Mouse (Mus musculus) heart, postnatal 0 days (tissue): Measurements from ENCODE around the gene Scn8a. TPM values are rescaled to one million over a fixed set of nuclear protein-coding genes. Genes with fewer than 3 reads are reported as not detected.

Experiments
- ATAC-seq: fragments of 200-750 bp; cut with Nextera tagmentation; 2 replicates; pipeline ENCODE4 v1.8.0; 2017; ENCODE audit warnings: low read depth, moderate number of reproducible peaks, moderate library complexity; ENCODE audit not compliant: insufficient read depth
- DNase-seq: peaks from one replicate; pipeline ENCODE4 v3.0.0-alpha.2; 2016; ENCODE audit warnings: low spot score
- H3K27ac ChIP-seq: fragments of 300-500 bp; sonication (generic); 2 replicates; pipeline ENCODE4 v1.5.1; 2014; ENCODE audit warnings: low read depth, mild to moderate bottlenecking
- H3K27me3 ChIP-seq: fragments of 300-500 bp; sonication (generic); 2 replicates; pipeline ENCODE4 v1.6.1; 2014; ENCODE audit warnings: low read length, mixed read lengths; ENCODE audit not compliant: control insufficient read depth, insufficient read depth
- H3K36me3 ChIP-seq: fragments of 300-500 bp; sonication (generic); replicated peaks from 2 replicates; pipeline ENCODE4 v1.6.1; 2014; ENCODE audit warnings: low read length, mixed read lengths; ENCODE audit not compliant: control insufficient read depth, insufficient read depth
- H3K4me1 ChIP-seq: fragments of 300-500 bp; sonication (generic); 2 replicates; pipeline ENCODE4 v1.6.1; 2014; ENCODE audit warnings: antibody characterized with exemption; ENCODE audit not compliant: control insufficient read depth, insufficient read depth
- H3K4me2 ChIP-seq: fragments of 300-500 bp; sonication (generic); 2 replicates; pipeline ENCODE4 v1.6.1; 2014; ENCODE audit warnings: low read depth, mild to moderate bottlenecking, low read length, moderate library complexity
- H3K4me3 ChIP-seq: fragments of 300-500 bp; sonication (generic); 2 replicates; pipeline ENCODE4 v1.5.1; 2014; ENCODE audit warnings: low read depth, low read length
- H3K9ac ChIP-seq: fragments of 300-500 bp; sonication (generic); replicated peaks from 2 replicates; pipeline ENCODE4 v1.6.1; 2014; ENCODE audit warnings: low read depth, low read length, mixed read lengths
- H3K9me3 ChIP-seq: fragments of 300-500 bp; sonication (generic); replicated peaks from 2 replicates; pipeline ENCODE4 v1.6.1; 2016; ENCODE audit warnings: low read length; ENCODE audit not compliant: control insufficient read depth
- CTCF ChIP-seq: IDR thresholded peaks from 2 replicates; pipeline ENCODE4 v1.5.1; 2016; ENCODE audit warnings: antibody characterized with exemption, control low read depth, low read depth
- EP300 ChIP-seq: IDR thresholded peaks from 2 replicates; pipeline ENCODE4 v1.6.1; 2016; ENCODE audit warnings: antibody characterized with exemption, low read depth
- WGBS: fragments of 180-500 bp; shearing (Covaris S2); extraction: QIAGEN DNeasy Blood & Tissue Kit; methylation state at CpG from one replicate; pipeline ENCODE4 v1.1.7; 2014; 5-methylcytosine and 5-hydroxymethylcytosine counted together
- polyA plus RNA-seq: library from polyadenylated mRNA; unstranded; fragments of >200 nt; fragmentation: Nextera tagmentation; extraction: Ambion mirVana; gene quantifications from 2 replicates; pipeline ENCODE4 v1.2.1, GENCODE M21; 2015
- total RNA-seq: library from RNA; depleted of rRNA; stranded (reverse); fragments of >200 nt; gene quantifications from 2 replicates; pipeline ENCODE4 v1.2.3, GENCODE M21; 2014; ENCODE audit warnings: low replicate concordance

The Scn8a gene
- total and polyA plus RNA-seq, 2 experiments from 2014 or later = 0.16 TPM; not detected in 1

DNA sequence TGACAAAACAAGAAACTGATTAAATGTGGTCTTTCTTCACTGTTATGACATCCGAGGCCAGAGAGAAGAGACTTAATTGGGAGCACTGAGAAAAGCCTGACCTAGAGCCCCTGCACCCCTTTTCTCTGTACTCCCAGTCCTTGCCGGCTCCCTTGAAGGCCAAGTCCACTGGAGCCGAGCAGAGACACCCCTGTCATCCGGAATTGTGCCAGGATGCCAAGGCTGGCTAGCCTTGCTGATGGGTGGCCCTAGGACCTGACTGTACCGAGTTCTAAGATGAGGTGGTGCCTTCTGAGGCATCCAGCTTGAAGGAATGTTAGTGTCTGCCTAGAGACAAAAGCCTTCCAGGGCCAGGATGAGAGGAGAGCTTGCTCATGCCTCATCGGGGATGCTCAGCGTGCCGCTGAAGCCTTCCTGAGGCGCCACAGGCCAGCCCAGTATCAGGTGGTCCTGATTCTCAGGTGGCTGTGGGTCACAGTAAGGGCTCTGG lies 210.4 kb downstream of the Scn8a start:
- Histone ChIP-seq H3K27ac (no peak overlapping the region), H3K9ac (no peak overlapping the region), H3K4me3 (no peak overlapping the region), H3K27me3 (peaks cover 40% of the 10 kb centered on the region), H3K4me2 (no peak overlapping the region), H3K4me1 (no peaks in the 10 kb centered on the region), H3K9me3 (no peaks in the 10 kb centered on the region), H3K36me3 (no peaks in the 10 kb centered on the region)
- TF ChIP-seq EP300 = no peak
- TF ChIP-seq CTCF = no peak
- no peak for ATAC-seq
- DNase-seq = no peak
- 83% methylated on average over 9 of the region's 9 CpGs for WGBS

DNA sequence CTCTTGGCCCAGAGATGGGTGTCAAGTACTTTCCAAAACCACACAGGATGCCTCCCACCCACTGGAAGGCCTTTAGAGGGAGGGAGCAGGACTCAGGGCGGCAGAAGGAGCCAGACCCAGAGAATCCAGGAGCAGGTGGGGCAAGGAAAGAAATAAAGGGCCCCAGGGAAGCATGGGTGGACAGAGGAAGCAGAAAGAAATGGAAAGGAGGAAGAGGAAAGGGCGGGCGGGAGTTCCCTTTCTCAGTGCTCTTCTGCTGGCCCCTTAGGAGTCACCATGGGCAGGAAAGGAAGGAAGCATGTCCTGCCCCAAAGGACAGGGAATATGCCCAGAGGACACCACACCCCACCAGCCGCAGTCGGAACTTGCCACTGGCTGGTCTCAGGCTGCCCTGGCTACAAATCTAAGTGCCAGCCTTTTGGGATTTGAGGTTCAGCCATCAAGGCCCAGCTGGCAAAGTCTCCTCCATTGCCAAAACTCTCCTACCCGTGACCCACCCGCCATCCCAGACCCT lies 211.4 kb downstream of the Scn8a start:
- Histone ChIP-seq H3K9ac (no peak overlapping the region), H3K27me3 (peaks cover 33% of the 10 kb centered on the region), H3K4me1 (no peaks in the 10 kb centered on the region), H3K4me3 (no peak overlapping the region), H3K27ac (no peak overlapping the region), H3K36me3 (no peaks in the 10 kb centered on the region), H3K9me3 (no peaks in the 10 kb centered on the region), H3K4me2 (no peak overlapping the region)
- TF ChIP-seq EP300 (no peak), CTCF (no peak)
- ATAC-seq = no peak
- WGBS = 67% methylated on average over 7 of the region's 7 CpGs
- no peak for DNase-seq

DNA sequence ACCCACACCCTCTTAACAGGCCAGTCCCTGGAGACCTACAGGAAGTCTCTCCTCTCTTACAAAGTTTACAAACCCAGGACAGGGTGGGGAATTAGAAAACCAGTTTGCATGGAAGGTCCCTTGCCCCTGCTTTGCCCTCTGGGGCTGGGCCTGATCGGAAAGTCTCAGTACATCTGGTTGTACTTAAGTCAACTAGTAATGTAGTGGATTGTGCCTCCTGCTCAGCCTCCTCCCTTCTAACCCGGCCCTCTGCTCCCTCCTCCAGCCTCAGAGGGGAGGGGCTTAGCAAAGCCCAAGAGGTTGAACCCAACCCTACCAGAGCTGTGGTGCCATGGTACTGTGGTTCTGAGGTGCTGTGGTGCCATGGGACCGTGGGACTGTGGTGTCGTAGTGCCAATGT lies 212.6 kb downstream of the Scn8a start:
- H3K4me1 ChIP-seq = no peaks in the 10 kb centered on the region
- H3K27ac ChIP-seq = no peak overlapping the region
- WGBS = 55% methylated on average over 4 of the region's 4 CpGs
- H3K27me3 ChIP-seq = peaks cover 22% of the 10 kb centered on the region
- no peak overlapping the region for H3K4me3 ChIP-seq
- no peak for ATAC-seq
- H3K9me3 ChIP-seq = no peaks in the 10 kb centered on the region
- H3K4me2 ChIP-seq = no peak overlapping the region
- no peak overlapping the region for H3K9ac ChIP-seq
- no peak for DNase-seq
- H3K36me3 ChIP-seq = no peaks in the 10 kb centered on the region
- TF ChIP-seq CTCF = no peak
- TF ChIP-seq EP300 = no peak

DNA sequence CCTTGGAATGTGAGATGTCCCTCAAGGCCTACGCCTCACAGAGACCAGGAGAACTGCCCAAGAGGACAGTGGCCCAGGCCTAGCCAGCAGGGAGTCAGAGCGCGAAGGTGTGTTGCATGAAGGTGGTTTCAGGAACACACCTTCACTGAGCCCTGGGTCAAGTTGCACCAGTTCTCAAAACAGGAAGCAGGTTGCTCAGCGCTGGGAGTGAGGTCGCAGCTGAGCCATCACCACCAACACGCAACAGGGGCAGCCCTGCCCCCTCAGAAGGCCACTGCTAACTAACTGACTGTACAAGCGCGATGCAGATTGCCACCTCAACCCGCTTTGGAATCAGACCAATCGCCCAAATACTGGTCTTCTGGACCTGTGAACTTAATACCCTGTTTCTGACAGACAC lies 214.8 kb downstream of the Scn8a start:
- DNase-seq (no peak), ATAC-seq (no peak)
- Histone ChIP-seq H3K4me3 (no peak overlapping the region), H3K27ac (no peak overlapping the region), H3K4me2 (no peak overlapping the region), H3K9me3 (no peaks in the 10 kb centered on the region), H3K36me3 (no peaks in the 10 kb centered on the region), H3K4me1 (no peaks in the 10 kb centered on the region), H3K9ac (no peak overlapping the region), H3K27me3 (peaks cover 6% of the 10 kb centered on the region; the same call in 1 of the 2 replicates)
- TF ChIP-seq EP300 (no peak), CTCF (no peak)
- WGBS = 72% methylated on average over 10 of the region's 10 CpGs

DNA sequence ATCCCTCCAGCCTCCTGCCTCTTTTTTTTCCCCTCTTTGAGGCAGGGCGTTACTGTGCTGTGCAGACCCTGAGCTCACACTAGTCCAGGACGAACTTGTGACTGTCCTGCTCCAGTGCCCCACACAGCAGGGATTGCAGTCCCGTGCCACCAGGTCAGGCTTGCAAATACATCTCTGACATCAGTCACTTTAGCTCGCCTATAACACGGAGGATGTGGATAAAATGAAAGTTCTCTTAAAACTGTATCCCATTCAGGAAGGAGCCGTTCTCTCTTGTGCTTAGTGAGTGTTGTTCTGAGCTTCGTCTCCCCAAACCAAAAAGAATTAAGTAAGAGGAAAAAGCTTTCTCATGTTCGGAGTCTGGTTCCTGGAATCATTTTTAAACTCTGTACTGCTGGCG lies 216.8 kb downstream of the Scn8a start:
- H3K27me3 ChIP-seq = no peaks in the 10 kb centered on the region

DNA sequence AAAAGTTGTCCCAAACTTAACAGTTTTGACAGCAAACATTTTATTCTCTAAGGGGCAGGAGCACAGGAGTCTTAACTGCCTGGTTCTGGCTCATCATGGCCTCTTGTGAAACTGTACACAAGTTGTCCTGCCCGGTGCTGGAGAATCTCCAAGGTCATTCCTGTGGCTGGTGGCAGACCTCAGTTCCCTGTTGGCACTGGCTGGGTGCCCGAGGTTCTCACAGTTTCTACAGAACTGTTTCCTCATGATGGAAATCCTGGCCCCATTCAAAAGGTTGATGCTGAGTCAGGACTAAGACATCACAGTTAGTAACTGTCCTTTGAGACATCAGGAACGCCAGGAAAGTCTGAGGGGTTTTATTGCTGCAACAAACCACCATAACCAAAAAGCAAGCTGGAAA lies 217.3 kb downstream of the Scn8a start:
- Histone ChIP-seq H3K27me3 (no peaks in the 10 kb centered on the region), H3K9ac (no peak overlapping the region), H3K9me3 (no peaks in the 10 kb centered on the region), H3K36me3 (no peaks in the 10 kb centered on the region), H3K4me2 (no peak overlapping the region), H3K4me3 (no peak overlapping the region), H3K27ac (no peak overlapping the region), H3K4me1 (no peaks in the 10 kb centered on the region)
- TF ChIP-seq CTCF = no peak
- 63% methylated on average over 3 of the region's 3 CpGs for WGBS
- no peak for ATAC-seq
- no peak for DNase-seq

More for the DNA sequence above, 216.8 kb downstream of the Scn8a start:
- ATAC-seq = no peak
- no peaks in the 10 kb centered on the region for H3K36me3 ChIP-seq
- H3K9me3 ChIP-seq = no peaks in the 10 kb centered on the region
- no peaks in the 10 kb centered on the region for H3K4me1 ChIP-seq
- H3K4me2 ChIP-seq = no peak overlapping the region
- DNase-seq = no peak
- no peak overlapping the region for H3K27ac ChIP-seq
- H3K9ac ChIP-seq = no peak overlapping the region
- WGBS = 69% methylated on average over 9 of the region's 9 CpGs
- no peak for TF ChIP-seq CTCF
- no peak for TF ChIP-seq EP300
- no peak overlapping the region for H3K4me3 ChIP-seq
